Mouse (Mus musculus) inflammation-experienced regulatory T-cells, adult 6 months (primary cell): ENCODE data around the gene Glul. TPM values are rescaled to one million over a fixed set of nuclear protein-coding genes. Genes with fewer than 3 reads are reported as not detected.

Source experiments
- polyA plus RNA-seq, 3 experiments: library from polyadenylated mRNA; unstranded; fragments of 100-300 nt; shearing (Covaris generic); gene quantifications; one replicate each; pipeline ENCODE4 v1.2.1; 2017

The Glul gene
- polyA plus RNA-seq, 3 experiments from 2014 or later = 21.0 to 30.6 (median 29.8) TPM

Other genes with a start within 250 kb of the Glul start
- gene Rgs8, start 246.9 kb upstream of the Glul start, polyA plus RNA-seq = under 1 TPM; 0.35 to 0.68 (median 0.36) TPM
- 10 to 100 TPM; 19.8 to 37.6 (median 35.0) TPM for gene Rgs16, start 159.6 kb upstream of the Glul start, polyA plus RNA-seq
- 10 to 100 TPM; 38.2 to 49.4 (median 41.8) TPM for gene Rnasel, start 150.5 kb upstream of the Glul start, polyA plus RNA-seq
- under 1 TPM in 2 of 3 experiments, not detected in 1; 0.17 to 0.26 TPM for gene Rgsl1, start 55.8 kb upstream of the Glul start, polyA plus RNA-seq
- under 1 TPM in 1 of 3 experiments, not detected in 2; 0.46 TPM for gene Teddm1b, start 25.6 kb upstream of the Glul start, polyA plus RNA-seq
- gene Teddm1a, start 8.2 kb upstream of the Glul start, polyA plus RNA-seq = under 1 TPM in 1 of 3 experiments, not detected in 2; 0.78 TPM
- gene Teddm2, start 284 bp downstream of the Glul start, polyA plus RNA-seq = under 1 TPM; 0.23 to 0.51 (median 0.29) TPM